ENCODE assay signal across 8 mouse cellular contexts in the genomic region with DNA sequence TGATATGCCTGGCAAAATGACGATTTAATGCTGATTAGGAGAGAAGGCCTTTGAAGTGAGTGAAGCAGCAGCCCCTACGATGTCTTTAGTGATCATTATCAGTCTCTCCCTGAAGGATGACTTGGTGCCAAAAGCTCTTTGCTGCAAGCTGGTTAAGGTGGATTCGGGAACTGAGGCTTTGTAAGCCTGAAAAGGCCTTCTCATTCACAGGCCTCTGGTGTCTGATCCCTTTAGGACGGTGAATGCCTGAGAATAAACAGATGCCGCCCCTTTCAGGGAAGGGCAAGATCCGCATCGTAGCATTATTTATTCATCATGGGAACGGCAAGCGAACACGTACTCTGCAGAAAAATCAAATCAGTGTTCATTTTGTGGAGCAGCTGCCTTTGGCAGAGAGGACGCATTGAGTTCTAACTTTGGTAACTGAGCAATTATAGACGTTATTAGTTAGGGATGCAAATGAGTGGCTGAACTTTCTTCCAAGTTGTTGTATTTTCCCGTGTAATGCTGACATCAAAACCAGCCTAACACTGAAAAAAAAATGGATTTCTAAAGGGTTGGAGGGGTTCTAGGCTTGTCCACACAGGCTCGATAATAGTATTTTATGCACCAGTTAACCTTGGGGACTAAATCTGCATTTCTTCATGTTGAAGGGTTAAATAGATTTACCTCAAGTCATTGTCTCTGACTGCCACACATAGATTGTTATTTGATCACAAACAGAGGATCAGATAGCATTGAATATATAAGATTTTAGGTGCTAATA.
DNase-seq lines count a peak whose midpoint lies in the region; ATAC-seq and TF ChIP-seq lines count a peak whose summit lies in the region.

No protein-coding gene starts in this region.

- no peak overlapping the region for H3K4me2 ChIP-seq in neural tube, embryonic 14.5 days (ENCODE audit: low read depth, low read length)

- peak overlapping the region; percentile 27 for H3K4me3 ChIP-seq in forebrain, embryonic 10.5 days
- H3K4me3 ChIP-seq in neural tube, embryonic 14.5 days (ENCODE audit: low read depth, low read length) = no peak overlapping the region
- H3K4me3 ChIP-seq in left cerebral cortex, adult 2 months = no peak overlapping the region

- H3K36me3 ChIP-seq in forebrain, embryonic 10.5 days (replicated peaks) = no peaks in the 10 kb centered on the region
- no peaks in the 10 kb centered on the region for H3K36me3 ChIP-seq in neural tube, embryonic 14.5 days (ENCODE audit: control insufficient read depth, insufficient read depth, low read length)

- 25% methylated on average over 14 of the region's 14 CpGs for WGBS in forebrain, embryonic 10.5 days
- WGBS in neural tube, embryonic 14.5 days = 21% methylated on average over 14 of the region's 14 CpGs

- H3K27ac ChIP-seq in forebrain, embryonic 10.5 days = no peak overlapping the region
- no peak overlapping the region for H3K27ac ChIP-seq in neural tube, embryonic 14.5 days (ENCODE audit: low read depth, low read length)
- H3K27ac ChIP-seq in left cerebral cortex, adult 2 months = no peak overlapping the region

- TF ChIP-seq CTCF in left cerebral cortex, adult 2 months (IDR thresholded peaks at IDR 0.05) = no peak

- H3K27me3 ChIP-seq in forebrain, embryonic 10.5 days (ENCODE audit: poor library complexity, severe bottlenecking) = no peaks in the 10 kb centered on the region
- no peaks in the 10 kb centered on the region for H3K27me3 ChIP-seq in neural tube, embryonic 14.5 days (ENCODE audit: control insufficient read depth, insufficient read depth, low read length)

- intact Hi-C loops in left cerebral cortex, adult 2 months (cut with DNase I) = no loop called here

- H3K9ac ChIP-seq in neural tube, embryonic 14.5 days (replicated peaks; ENCODE audit: low read depth, low read length) = no peak overlapping the region

- peaks cover 16% of the 10 kb centered on the region for H3K4me1 ChIP-seq in forebrain, embryonic 10.5 days
- peaks cover 8% of the 10 kb centered on the region; the same call in 1 of the 2 replicates for H3K4me1 ChIP-seq in neural tube, embryonic 14.5 days (ENCODE audit: control insufficient read depth, insufficient read depth, low read length)

- ATAC-seq in neural tube, embryonic 14.5 days (ENCODE audit: low read depth) = peak; percentile 80; the same call in 1 of the 2 replicates
- no peak for ATAC-seq in granulocyte monocyte progenitor cell, adult 5-6 weeks (replicated peaks; ENCODE audit: poor library complexity, severe bottlenecking)

- DNase-seq in layer of hippocampus, adult 11-12 months (ENCODE audit: low spot score) = peak; percentile 3
- DNase-seq in layer of hippocampus, adult 9-10 months (ENCODE audit: low spot score) = no peak
- peak; percentile 24 for DNase-seq in forebrain, embryonic 10.5 days (ENCODE audit: extremely low spot score, low spot score)
- peak; percentile 14 to 29 for DNase-seq in layer of hippocampus, postnatal 10 days (ENCODE audit: low spot score in 2 of 2)
- no peak for DNase-seq in kidney, postnatal 25 days
- no peak for DNase-seq in left cerebral cortex, adult 2 months (ENCODE audit: extremely low spot score in 1 of 2, low spot score in 2 of 2)

- no peaks in the 10 kb centered on the region for H3K9me3 ChIP-seq in forebrain, embryonic 10.5 days
- no peaks in the 10 kb centered on the region for H3K9me3 ChIP-seq in neural tube, embryonic 14.5 days (ENCODE audit: control insufficient read depth, low read length)

Comparison
In these comparisons a context has a peak if more than half of its experiments do, and no peak if none do; other contexts are left out.
1. DNase-seq: peak in layer of hippocampus, adult 11-12 months (single experiment), forebrain, embryonic 10.5 days (single experiment) and layer of hippocampus, postnatal 10 days (2 of 2); none in layer of hippocampus, adult 9-10 months (single experiment), kidney, postnatal 25 days (0 of 2) and left cerebral cortex, adult 2 months (0 of 2).